Mouse (Mus musculus): ENCODE measurements at regions not wholly inside any gene's neighbourhood (a gene's known extent, or its start where the extent isn't known, plus 50 kb on each side); places are given as distances from the start of the nearest gene placed in this dataset.

GRCm38 (mm10) chr10:26637459-26637858 is 115.8 kb upstream of the Arhgap18 start:
- Histone ChIP-seq H3K36me3 (ENCODE audit: control insufficient read depth) (no peaks in the 10 kb centered on the region), H3K27me3 (ENCODE audit: control insufficient read depth) (no peaks in the 10 kb centered on the region), H3K9me3 (ENCODE audit: control insufficient read depth, low read length) (no peaks in the 10 kb centered on the region), H3K4me1 (ENCODE audit: control insufficient read depth) (no peaks in the 10 kb centered on the region), H3K4me3 (replicated peaks) (no peak overlapping the region)
- TF ChIP-seq GATA1 (IDR thresholded peaks at IDR 0.05; ENCODE audit: low read length) (no peak), TAL1 (IDR thresholded peaks at IDR 0.05; ENCODE audit: low read length) (no peak)

GRCm38 (mm10) chr10:26638056-26638455 is 115.2 kb upstream of the Arhgap18 start:
- TF ChIP-seq GATA1 (IDR thresholded peaks at IDR 0.05; ENCODE audit: low read length) (no peak), TAL1 (IDR thresholded peaks at IDR 0.05; ENCODE audit: low read length) (no peak)
- H3K36me3 ChIP-seq (ENCODE audit: control insufficient read depth): no peaks in the 10 kb centered on the region
- H3K27me3 ChIP-seq (ENCODE audit: control insufficient read depth): no peaks in the 10 kb centered on the region
- no peaks in the 10 kb centered on the region for H3K9me3 ChIP-seq (ENCODE audit: control insufficient read depth, low read length)
- H3K4me1 ChIP-seq (ENCODE audit: control insufficient read depth): no peaks in the 10 kb centered on the region
- H3K4me3 ChIP-seq (replicated peaks): no peak overlapping the region

GRCm38 (mm10) chr10:26639118-26639517 is 114.1 kb upstream of the Arhgap18 start:
- TF ChIP-seq TAL1 (IDR thresholded peaks at IDR 0.05; ENCODE audit: low read length) (no peak), GATA1 (IDR thresholded peaks at IDR 0.05; ENCODE audit: low read length) (no peak)
- no peak overlapping the region for H3K4me3 ChIP-seq (replicated peaks)
- no peaks in the 10 kb centered on the region for H3K27me3 ChIP-seq (ENCODE audit: control insufficient read depth)
- no peaks in the 10 kb centered on the region for H3K36me3 ChIP-seq (ENCODE audit: control insufficient read depth)
- no peaks in the 10 kb centered on the region for H3K9me3 ChIP-seq (ENCODE audit: control insufficient read depth, low read length)
- H3K4me1 ChIP-seq (ENCODE audit: control insufficient read depth): no peaks in the 10 kb centered on the region

GRCm38 (mm10) chr10:26653103-26653502 is 100.1 kb upstream of the Arhgap18 start:
- Histone ChIP-seq H3K36me3 (ENCODE audit: control insufficient read depth) (no peaks in the 10 kb centered on the region), H3K9me3 (ENCODE audit: control insufficient read depth, low read length) (no peaks in the 10 kb centered on the region), H3K4me1 (ENCODE audit: control insufficient read depth) (no peaks in the 10 kb centered on the region), H3K4me3 (replicated peaks) (no peak overlapping the region), H3K27me3 (ENCODE audit: control insufficient read depth) (no peaks in the 10 kb centered on the region)
- TF ChIP-seq GATA1 (IDR thresholded peaks at IDR 0.05; ENCODE audit: low read length) (no peak), TAL1 (IDR thresholded peaks at IDR 0.05; ENCODE audit: low read length) (no peak)

GRCm38 (mm10) chr10:26664270-26664669 is 89.0 kb upstream of the Arhgap18 start:
- Histone ChIP-seq H3K36me3 (ENCODE audit: control insufficient read depth) (no peaks in the 10 kb centered on the region), H3K9me3 (ENCODE audit: control insufficient read depth, low read length) (no peaks in the 10 kb centered on the region), H3K4me3 (replicated peaks) (no peak overlapping the region), H3K4me1 (ENCODE audit: control insufficient read depth) (no peaks in the 10 kb centered on the region), H3K27me3 (ENCODE audit: control insufficient read depth) (no peaks in the 10 kb centered on the region)
- TF ChIP-seq GATA1 (IDR thresholded peaks at IDR 0.05; ENCODE audit: low read length) (no peak), TAL1 (IDR thresholded peaks at IDR 0.05; ENCODE audit: low read length) (no peak)

- Histone ChIP-seq H3K4me3 (replicated peaks) (no peak overlapping the region), H3K27me3 (ENCODE audit: control insufficient read depth) (no peaks in the 10 kb centered on the region), H3K9me3 (ENCODE audit: control insufficient read depth, low read length) (no peaks in the 10 kb centered on the region), H3K4me1 (ENCODE audit: control insufficient read depth) (no peaks in the 10 kb centered on the region), H3K36me3 (ENCODE audit: control insufficient read depth) (no peaks in the 10 kb centered on the region)
- no peak for TF ChIP-seq GATA1 (IDR thresholded peaks at IDR 0.05; ENCODE audit: low read length)
- TF ChIP-seq TAL1 (IDR thresholded peaks at IDR 0.05; ENCODE audit: low read length): no peak
These were observed 73.6 kb upstream of the Arhgap18 start for GRCm38 (mm10) chr10:26679500-26680227.

- no peak overlapping the region for H3K4me3 ChIP-seq (replicated peaks)
- TF ChIP-seq GATA1 (IDR thresholded peaks at IDR 0.05; ENCODE audit: low read length) (no peak), TAL1 (IDR thresholded peaks at IDR 0.05; ENCODE audit: low read length) (no peak)
- H3K9me3 ChIP-seq (ENCODE audit: control insufficient read depth, low read length): no peaks in the 10 kb centered on the region
- no peaks in the 10 kb centered on the region for H3K4me1 ChIP-seq (ENCODE audit: control insufficient read depth)
- H3K36me3 ChIP-seq (ENCODE audit: control insufficient read depth): no peaks in the 10 kb centered on the region
- H3K27me3 ChIP-seq (ENCODE audit: control insufficient read depth): peaks cover 11% of the 10 kb centered on the region
These were observed 58.5 kb upstream of the Arhgap18 start for GRCm38 (mm10) chr10:26694761-26695160.

GRCm38 (mm10) chr10:26695212-26695933 is 57.8 kb upstream of the Arhgap18 start:
- no peak overlapping the region for H3K4me3 ChIP-seq (replicated peaks)
- no peaks in the 10 kb centered on the region for H3K4me1 ChIP-seq (ENCODE audit: control insufficient read depth)
- TF ChIP-seq GATA1 (IDR thresholded peaks at IDR 0.05; ENCODE audit: low read length) (no peak), TAL1 (IDR thresholded peaks at IDR 0.05; ENCODE audit: low read length) (no peak)
- no peaks in the 10 kb centered on the region for H3K9me3 ChIP-seq (ENCODE audit: control insufficient read depth, low read length)
- H3K27me3 ChIP-seq (ENCODE audit: control insufficient read depth): peaks cover 11% of the 10 kb centered on the region
- no peaks in the 10 kb centered on the region for H3K36me3 ChIP-seq (ENCODE audit: control insufficient read depth)
